Mouse (Mus musculus): ENCODE data around the gene Mettl9. TPM values are rescaled to one million over a fixed set of nuclear protein-coding genes. Genes with fewer than 3 reads are reported as not detected.

Gene Mettl9
- polyA plus RNA-seq (2012; rRNA removed) = 12.2 and 18.5 TPM in 2 replicates
- 45.3 and 49.1 TPM in 2 replicates for polyA plus RNA-seq (2014; fragmentation: Nextera tagmentation; extraction: Ambion mirVana)

DNA sequence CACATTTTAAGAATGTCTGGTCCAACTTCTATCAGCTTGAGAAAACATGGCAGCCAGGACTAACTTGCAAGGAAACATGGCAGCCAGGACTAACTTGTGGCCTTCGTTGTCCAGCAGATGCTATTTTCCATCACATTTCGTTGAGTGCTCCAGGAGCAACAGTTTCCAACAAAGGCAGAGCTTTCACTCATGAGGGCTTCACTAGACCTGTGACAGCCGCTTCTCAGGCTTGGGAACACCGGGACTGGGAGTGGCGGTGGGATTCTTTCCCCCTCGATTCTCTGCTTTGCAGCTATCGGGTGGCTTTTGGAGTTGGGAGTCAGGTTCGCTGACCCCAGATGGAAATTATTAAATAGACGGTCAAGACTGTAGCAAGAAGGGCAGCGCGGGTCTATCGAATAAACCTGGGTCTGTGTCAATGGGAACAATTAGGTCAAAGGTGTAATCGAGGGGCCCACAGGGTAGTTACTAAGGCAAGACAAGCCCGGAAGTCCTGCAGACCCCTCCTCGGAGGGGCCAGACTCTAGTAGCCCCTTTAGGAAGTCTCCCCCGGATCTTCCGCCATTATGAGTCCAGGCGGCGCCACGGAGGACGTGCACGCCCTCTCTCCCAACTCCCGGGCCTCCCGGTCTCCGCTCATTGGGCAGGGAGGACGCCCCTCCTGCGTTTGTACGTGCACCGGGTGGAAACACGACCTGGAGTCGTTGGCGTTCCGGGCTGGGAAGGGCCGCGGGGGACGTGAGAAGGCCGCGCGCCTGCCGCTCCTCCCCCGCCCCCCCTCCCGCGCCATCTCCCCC, at the start of gene Mettl9:
Mettl9 (plus strand) TSS at position 590 of the 797 bp plus-strand sequence.
- TF ChIP-seq CTCF (IDR thresholded peaks at IDR 0.05; ENCODE audit: low read depth) (no peak; the same call in 1 of the 2 replicates), EP300 (IDR thresholded peaks at IDR 0.05; ENCODE audit: low read depth) (0 out of 2 replicates have a peak, but pooled peaks have one; percentile 20)
- peak within 1 kb of the TSS; percentile 86 for H3K9ac ChIP-seq (replicated peaks)
- H3K9me3 ChIP-seq (ENCODE audit: control insufficient read depth, low read length) = no peaks in the 10 kb centered on the region
- peak; percentile 91 to 92 (median 91) for DNase-seq (ENCODE audit: low read depth in 3 of 3, low spot score in 3 of 3)
- peak within 1 kb of the TSS; percentile 45 for H3K27ac ChIP-seq
- peak within 1 kb of the TSS; percentile 79 for H3K4me2 ChIP-seq (ENCODE audit: low read depth)
- H3K4me1 ChIP-seq (replicated peaks; ENCODE audit: control insufficient read depth in 2 of 2, insufficient read depth in 2 of 2, low read length in 1 of 2) = peaks cover 3 to 11% of the 10 kb centered on the region in 2 experiments; a peak in 3 of 4 replicates
- ATAC-seq (ENCODE audit: insufficient read depth) = peak; percentile 97
- H3K27me3 ChIP-seq (ENCODE audit: control insufficient read depth, insufficient read depth, low read length) = no peaks in the 10 kb centered on the region; the same call in 1 of the 2 replicates
- no peaks in the 10 kb centered on the region for H3K36me3 ChIP-seq (replicated peaks; ENCODE audit: control insufficient read depth, insufficient read depth, low read depth)
- 5% methylated on average over 33 of the region's 43 CpGs for WGBS (ENCODE audit: insufficient replicate concordance)
- peak within 1 kb of the TSS; percentile 70 to 76 for H3K4me3 ChIP-seq (ENCODE audit: insufficient read depth in 1 of 2, low read depth in 2 of 2, low read length in 2 of 2)

DNA sequence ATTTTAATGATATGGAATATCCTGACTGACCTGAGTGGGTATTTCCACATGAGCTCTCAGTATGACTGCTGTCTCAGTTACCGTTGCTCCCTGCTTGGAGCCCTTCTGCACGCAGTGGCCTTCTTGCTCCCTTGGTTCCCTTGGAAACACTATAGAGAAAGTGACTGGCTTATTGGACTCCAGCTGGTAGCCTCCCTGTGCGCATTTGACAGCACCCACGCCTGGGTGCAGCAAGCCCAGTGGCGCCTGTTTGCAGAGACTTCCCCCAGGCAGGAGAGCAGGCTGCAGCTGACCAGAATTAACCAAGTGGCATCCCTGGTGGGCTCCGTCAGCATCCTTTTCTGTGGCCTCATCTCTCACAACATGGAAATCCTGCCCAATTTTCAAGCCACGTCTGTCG, 43.1 kb upstream of the Mettl9 start:
- ATAC-seq (ENCODE audit: insufficient read depth) (no peak), DNase-seq (ENCODE audit: low read depth in 3 of 3, low spot score in 3 of 3) (no peak)
- no peaks in the 10 kb centered on the region; the same call in 1 of the 2 replicates for H3K27me3 ChIP-seq (ENCODE audit: control insufficient read depth, insufficient read depth, low read length)
- peaks cover 0 to 2% of the 10 kb centered on the region in 2 experiments; a peak in 1 of 4 replicates for H3K4me1 ChIP-seq (replicated peaks; ENCODE audit: control insufficient read depth in 2 of 2, insufficient read depth in 2 of 2, low read length in 1 of 2)
- TF ChIP-seq EP300 (IDR thresholded peaks at IDR 0.05; ENCODE audit: low read depth) = no peak
- TF ChIP-seq CTCF (IDR thresholded peaks at IDR 0.05; ENCODE audit: low read depth) = no peak
- 68% methylated on average over 8 of the region's 8 CpGs for WGBS (ENCODE audit: insufficient replicate concordance)
- no peaks in the 10 kb centered on the region for H3K36me3 ChIP-seq (replicated peaks; ENCODE audit: control insufficient read depth, insufficient read depth, low read depth)
- H3K27ac ChIP-seq = no peak overlapping the region
- H3K9me3 ChIP-seq (ENCODE audit: control insufficient read depth, low read length) = no peaks in the 10 kb centered on the region
- no peak overlapping the region for H3K9ac ChIP-seq (replicated peaks)
- H3K4me2 ChIP-seq (ENCODE audit: low read depth) = no peak overlapping the region
- no peak overlapping the region for H3K4me3 ChIP-seq (ENCODE audit: insufficient read depth in 1 of 2, low read depth in 2 of 2, low read length in 2 of 2)

DNA sequence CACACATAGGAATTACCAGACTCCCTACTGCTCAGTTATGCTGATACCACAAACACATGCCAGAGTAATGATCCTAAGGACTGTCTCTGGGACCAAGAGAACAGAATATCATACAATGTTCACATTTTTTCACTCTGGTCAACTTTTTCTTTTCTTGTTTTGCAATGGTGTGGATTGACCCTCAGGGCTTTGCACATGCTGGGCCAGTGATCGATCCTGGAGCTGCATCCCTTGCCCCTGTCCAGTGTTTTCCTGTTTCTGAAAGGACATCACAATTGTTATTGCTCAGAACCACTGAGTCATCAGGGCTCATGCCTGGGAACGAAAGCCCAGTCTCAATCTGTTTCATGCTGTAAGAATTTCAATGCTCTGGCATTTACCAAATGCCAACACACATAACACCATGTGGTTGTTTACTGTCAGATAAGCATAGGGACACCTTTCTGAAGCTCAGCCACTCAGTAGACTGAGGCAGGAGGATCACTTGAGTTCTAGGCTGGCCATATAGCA, 35.2 kb upstream of the Mettl9 start:
- no peak for DNase-seq (ENCODE audit: low read depth in 3 of 3, low spot score in 3 of 3)
- Histone ChIP-seq H3K4me2 (ENCODE audit: low read depth) (no peak overlapping the region), H3K36me3 (replicated peaks; ENCODE audit: control insufficient read depth, insufficient read depth, low read depth) (no peaks in the 10 kb centered on the region), H3K27me3 (ENCODE audit: control insufficient read depth, insufficient read depth, low read length) (no peaks in the 10 kb centered on the region), H3K4me1 (replicated peaks; ENCODE audit: control insufficient read depth in 2 of 2, insufficient read depth in 2 of 2, low read length in 1 of 2) (peaks cover 0 to under 1% of the 10 kb centered on the region in 2 experiments; a peak in 1 of 4 replicates), H3K9ac (replicated peaks) (no peak overlapping the region), H3K9me3 (ENCODE audit: control insufficient read depth, low read length) (no peaks in the 10 kb centered on the region), H3K27ac (no peak overlapping the region), H3K4me3 (ENCODE audit: insufficient read depth in 1 of 2, low read depth in 2 of 2, low read length in 2 of 2) (no peak overlapping the region)
- WGBS (ENCODE audit: insufficient replicate concordance) = 55% methylated on average over 2 of the region's 2 CpGs
- TF ChIP-seq CTCF (IDR thresholded peaks at IDR 0.05; ENCODE audit: low read depth) (no peak), EP300 (IDR thresholded peaks at IDR 0.05; ENCODE audit: low read depth) (no peak)
- no peak for ATAC-seq (ENCODE audit: insufficient read depth)

DNA sequence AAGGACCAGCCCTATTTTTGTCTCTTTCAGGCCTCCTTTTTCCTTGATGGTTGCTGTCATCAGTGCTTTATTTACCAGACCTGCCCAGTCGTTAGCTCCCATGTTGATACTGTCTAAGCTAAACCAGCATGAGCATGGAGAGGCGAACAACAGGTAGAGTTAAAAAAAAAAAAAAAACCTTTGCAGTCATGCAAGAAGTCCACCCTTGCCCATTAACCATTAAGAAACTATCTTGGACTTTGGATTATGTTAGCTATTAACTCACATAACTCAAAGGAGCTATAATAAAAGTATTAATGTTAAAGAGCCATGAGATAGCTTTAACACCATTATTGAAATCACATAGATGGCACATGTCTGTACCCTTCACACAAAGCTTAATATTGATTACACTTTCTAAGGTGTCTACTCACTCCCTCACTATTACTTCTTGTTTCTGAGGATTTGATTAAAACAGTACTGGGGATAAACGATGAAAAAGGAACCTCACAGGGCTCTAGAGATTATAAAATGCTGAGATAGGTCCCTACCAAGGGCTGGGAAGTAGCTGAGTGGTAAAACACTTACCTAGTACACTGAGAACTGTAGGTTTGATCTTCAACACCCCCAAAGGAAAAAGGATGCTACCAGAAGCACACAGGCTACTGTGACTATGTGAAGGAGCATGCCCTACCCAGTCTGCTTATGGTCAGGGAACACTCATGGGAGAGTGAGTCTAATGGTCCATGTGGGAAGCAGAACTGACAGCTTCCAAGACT, 34.0 kb upstream of the Mettl9 start:
- Histone ChIP-seq H3K4me2 (ENCODE audit: low read depth) (no peak overlapping the region), H3K27ac (no peak overlapping the region), H3K4me3 (ENCODE audit: insufficient read depth in 1 of 2, low read depth in 2 of 2, low read length in 2 of 2) (no peak overlapping the region), H3K27me3 (ENCODE audit: control insufficient read depth, insufficient read depth, low read length) (no peaks in the 10 kb centered on the region), H3K9ac (replicated peaks) (no peak overlapping the region), H3K9me3 (ENCODE audit: control insufficient read depth, low read length) (no peaks in the 10 kb centered on the region), H3K36me3 (replicated peaks; ENCODE audit: control insufficient read depth, insufficient read depth, low read depth) (no peaks in the 10 kb centered on the region), H3K4me1 (replicated peaks; ENCODE audit: control insufficient read depth in 2 of 2, insufficient read depth in 2 of 2, low read length in 1 of 2) (no peaks in the 10 kb centered on the region)
- TF ChIP-seq EP300 (IDR thresholded peaks at IDR 0.05; ENCODE audit: low read depth) (no peak), CTCF (IDR thresholded peaks at IDR 0.05; ENCODE audit: low read depth) (no peak)
- DNase-seq (ENCODE audit: low read depth in 3 of 3, low spot score in 3 of 3) = no peak
- 51% methylated on average over 3 of the region's 3 CpGs for WGBS (ENCODE audit: insufficient replicate concordance)
- ATAC-seq (ENCODE audit: insufficient read depth) = no peak

Data from liver, embryonic 14.5 days (tissue).